In the genomic region with DNA sequence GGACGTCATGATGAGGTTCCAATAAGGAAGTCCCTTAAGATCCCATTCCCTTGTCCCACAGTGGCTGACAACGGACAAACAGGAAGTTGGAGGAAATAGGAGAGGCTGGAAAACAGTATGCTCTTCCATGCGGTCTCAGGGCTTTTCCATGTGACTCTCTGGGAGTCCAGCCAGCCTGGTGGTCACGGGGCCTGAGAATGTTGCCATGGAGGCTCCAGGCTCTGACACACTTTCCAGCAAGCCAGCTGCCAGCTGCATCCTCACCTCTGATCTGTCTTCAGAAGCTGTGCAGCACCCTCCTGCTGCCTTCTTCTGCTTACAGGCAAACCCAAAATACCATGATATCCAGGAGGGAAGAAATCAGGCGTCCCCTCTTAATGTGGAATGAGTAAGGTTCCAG, we compare ENCODE assay signal across 9 mouse cellular contexts.
DNase-seq lines count a peak whose midpoint lies in the region; ATAC-seq and TF ChIP-seq lines count a peak whose summit lies in the region.
"Had no signal": no experiment of that assay in that cellular context is flagged by ENCODE, and none has a peak within 500 bp of the region (broad histone marks: within the 10 kb centered on the region; RNA-seq: fewer than 3 reads in every experiment).

No protein-coding gene starts in this region.

- no peak overlapping the region for H3K4me3 ChIP-seq in kidney, adult 2 months (ENCODE audit: insufficient read depth, low read depth, low read length)
- no peak overlapping the region for H3K4me3 ChIP-seq in kidney, embryonic 15.5 days (replicated peaks)
- peak overlapping the region; percentile 11; the same call in 1 of the 2 replicates for H3K4me3 ChIP-seq in layer of hippocampus, adult 2 months

- no peaks in the 10 kb centered on the region for H3K27me3 ChIP-seq in kidney, adult 2 months (replicated peaks; ENCODE audit: control insufficient read depth, insufficient read depth, low read length)
- H3K27me3 ChIP-seq in kidney, embryonic 15.5 days = no peaks in the 10 kb centered on the region

- TF ChIP-seq CTCF in kidney, adult 2 months (conservative IDR thresholded peaks at IDR 0.05; ENCODE audit: insufficient read depth, insufficient read length, low read depth, low read length) = no peak
- no peak for TF ChIP-seq CTCF in layer of hippocampus, adult 2 months (conservative IDR thresholded peaks at IDR 0.05)

- H3K27ac ChIP-seq in kidney, adult 2 months (ENCODE audit: insufficient read depth, low read depth, low read length) = no peak overlapping the region
- no peak overlapping the region for H3K27ac ChIP-seq in kidney, embryonic 15.5 days
- peak overlapping the region; percentile 39; the same call in 1 of the 2 replicates for H3K27ac ChIP-seq in layer of hippocampus, adult 2 months

- TF ChIP-seq POLR2A in kidney, adult 2 months (IDR thresholded peaks at IDR 0.05; ENCODE audit: low read depth, low read length) = no peak

- H3K4me2 ChIP-seq in kidney, embryonic 15.5 days = no peak overlapping the region

- no peaks in the 10 kb centered on the region for H3K9me3 ChIP-seq in kidney, embryonic 15.5 days (replicated peaks)

- no peak overlapping the region for H3K9ac ChIP-seq in kidney, embryonic 15.5 days

- WGBS in kidney, adult 2 months = 27% methylated on average over 5 of the region's 5 CpGs
- 45% methylated on average over 5 of the region's 5 CpGs for WGBS in kidney, embryonic 15.5 days

- peak; percentile 61 for DNase-seq in kidney, adult 2 months
- peak; percentile 68 for DNase-seq in gastrocnemius, postnatal 14 days
- DNase-seq in layer of hippocampus, adult 2 months (ENCODE audit: low spot score in 2 of 2) = peak; percentile 63 to 69
- DNase-seq in lung, postnatal 4 days = peak; percentile 36 to 60
- no peak for DNase-seq in urinary bladder, adult 18-20 months (ENCODE audit: low spot score in 2 of 2)

- no peaks in the 10 kb centered on the region for H3K36me3 ChIP-seq in kidney, adult 2 months (ENCODE audit: control insufficient read depth, insufficient read depth, low read length)
- H3K36me3 ChIP-seq in kidney, embryonic 15.5 days = no peaks in the 10 kb centered on the region

- no peak for ATAC-seq in kidney, embryonic 15.5 days (replicated peaks; ENCODE audit: low FRiP score)
- ATAC-seq in cerebellum, adult (ENCODE audit: insufficient number of reproducible peaks, low FRiP score, low TSS enrichment) = peak; percentile 61
- no peak for ATAC-seq in inflammation-experienced regulatory T-cells, adult 6 months
- ATAC-seq: Patski had no signal

- intact Hi-C loops in gastrocnemius, postnatal 14 days (cut with DNase I; ENCODE audit: low total_unique reads) = no loop called here

- no peaks in the 10 kb centered on the region for H3K4me1 ChIP-seq in kidney, adult 2 months (ENCODE audit: control insufficient read depth, insufficient read depth, low read length)
- no peaks in the 10 kb centered on the region for H3K4me1 ChIP-seq in kidney, embryonic 15.5 days

Comparison
In these comparisons a context has a peak if more than half of its experiments do, and no peak if none do; other contexts are left out.
1. DNase-seq: peak in kidney, adult 2 months (single experiment), gastrocnemius, postnatal 14 days (single experiment), layer of hippocampus, adult 2 months (2 of 2) and lung, postnatal 4 days (2 of 2); none in urinary bladder, adult 18-20 months (0 of 2).